Mouse (Mus musculus) bone marrow macrophage, adult 2 months (primary cell): Measurements from ENCODE around the gene Fam3b. TPM values are rescaled to one million over a fixed set of nuclear protein-coding genes. Genes with fewer than 3 reads are reported as not detected.

Source experiments
- H3K27ac ChIP-seq: 2 replicates; pipeline ENCODE4 v1.5.1; 2012; ENCODE audit warnings: low read depth, low read length; ENCODE audit not compliant: insufficient read depth
- H3K4me1 ChIP-seq: 2 replicates; pipeline ENCODE4 v1.6.1; 2012; ENCODE audit warnings: low read length; ENCODE audit not compliant: control insufficient read depth, insufficient read depth
- H3K4me3 ChIP-seq: 2 replicates; pipeline ENCODE4 v1.5.1; 2012; ENCODE audit warnings: mild to moderate bottlenecking, low read length, moderate library complexity; ENCODE audit not compliant: insufficient read depth
- CTCF ChIP-seq: IDR thresholded peaks from 2 replicates; pipeline ENCODE4 v1.5.1; 2012; ENCODE audit warnings: low read depth, mild to moderate bottlenecking, low read length, moderate library complexity
- POLR2A ChIP-seq: IDR thresholded peaks from 2 replicates; pipeline ENCODE4 v1.6.1; 2012; ENCODE audit warnings: mild to moderate bottlenecking, low read depth, low read length, borderline replicate concordance
- polyA plus RNA-seq: library from polyadenylated mRNA; stranded (reverse); fragments of >200 nt; gene quantifications from 2 replicates; pipeline ENCODE4 v1.2.4, GENCODE M21; 2012; ENCODE audit not compliant: missing spikeins, insufficient read depth, insufficient read length

The Fam3b gene
- not detected in 2 replicates for polyA plus RNA-seq

DNA sequence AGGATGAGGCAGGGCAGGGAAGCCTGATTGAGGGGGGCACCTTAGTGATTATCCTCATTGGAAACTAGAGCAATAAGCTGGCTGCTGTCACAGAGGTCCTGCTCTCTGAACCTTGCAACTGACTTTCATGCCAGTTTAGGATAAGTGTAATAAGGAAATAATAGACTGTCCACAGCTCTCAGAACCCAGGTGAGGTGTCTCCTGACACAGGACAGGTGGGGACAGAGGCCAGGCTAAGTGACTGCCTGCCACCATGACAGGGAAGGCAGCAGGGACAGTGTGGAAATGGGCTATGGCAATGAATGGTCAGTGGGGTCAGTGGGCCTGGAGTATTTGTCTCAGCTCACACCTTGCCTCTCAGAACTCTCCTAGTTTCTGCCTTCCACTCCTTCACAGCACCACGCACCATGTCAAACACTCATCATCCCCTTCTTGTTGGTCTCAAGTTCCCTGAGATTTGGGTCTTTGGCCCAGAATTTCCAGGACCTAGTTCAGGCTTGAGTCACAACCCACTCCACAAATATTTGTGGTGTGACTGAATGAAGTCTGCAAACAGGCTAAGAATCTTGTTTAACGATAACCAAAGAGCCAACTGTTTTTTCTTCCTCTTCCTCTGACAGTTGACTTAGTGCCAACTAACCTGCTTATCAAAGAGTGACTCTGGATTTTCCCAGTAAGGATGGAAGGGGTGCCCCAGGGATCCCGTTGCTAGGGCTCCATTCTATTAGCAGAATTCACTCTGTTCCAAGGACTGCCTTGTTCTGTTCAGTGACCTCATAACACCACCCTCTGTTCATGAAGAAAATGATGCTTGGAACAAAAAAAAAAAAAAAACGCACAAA lies at the start of gene Fam3b:
Gene Fam3b, minus strand, starts transcription at position 718 of the 842 bp plus-strand sequence.
- H3K4me1 ChIP-seq = 0 out of 2 replicates have a peak, but pooled peaks cover 2% of the 10 kb centered on the region
- H3K27ac ChIP-seq = no peak within 1 kb of the TSS
- H3K4me3 ChIP-seq = no peak within 1 kb of the TSS
- TF ChIP-seq POLR2A (no peak), CTCF (no peak)

DNA sequence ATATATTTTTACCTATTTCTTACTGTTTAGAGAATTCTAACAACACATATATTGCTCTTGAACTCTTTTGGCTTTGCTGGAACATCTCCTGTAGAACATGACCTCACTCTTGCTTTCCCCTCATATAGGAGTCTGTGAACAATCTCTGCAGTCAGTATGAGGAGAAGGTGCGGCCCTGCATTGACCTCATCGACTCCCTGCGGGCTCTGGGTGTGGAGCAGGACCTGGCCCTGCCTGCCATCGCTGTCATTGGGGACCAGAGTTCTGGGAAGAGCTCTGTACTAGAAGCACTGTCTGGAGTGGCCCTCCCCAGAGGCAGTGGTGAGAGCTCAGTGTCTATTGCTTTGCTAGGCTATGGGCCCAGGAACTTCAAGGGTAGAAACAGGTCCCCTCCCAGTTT lies 29.7 kb upstream of the Fam3b start:
- no peaks in the 10 kb centered on the region for H3K4me1 ChIP-seq
- no peak for TF ChIP-seq CTCF
- TF ChIP-seq POLR2A = no peak
- no peak overlapping the region for H3K4me3 ChIP-seq
- H3K27ac ChIP-seq = no peak overlapping the region

DNA sequence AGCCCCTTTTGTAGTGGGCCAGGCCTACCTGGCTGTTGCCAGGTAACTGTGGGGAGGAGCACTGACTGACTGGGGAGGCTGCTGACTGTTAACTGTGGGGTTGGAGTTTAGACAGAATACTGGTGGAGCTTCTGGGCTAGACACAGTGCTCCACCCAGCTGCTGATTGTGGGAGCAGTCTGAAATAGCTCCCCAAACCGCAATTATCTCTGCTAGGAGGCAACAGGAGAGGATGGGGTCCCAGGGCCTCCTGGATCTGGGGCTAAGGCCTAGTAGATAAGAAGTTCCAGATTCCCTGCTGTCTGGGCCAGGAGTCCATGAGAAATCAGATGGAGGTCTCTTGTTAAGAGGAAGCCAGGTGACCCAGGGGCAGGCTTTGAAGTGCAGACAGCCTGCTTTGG lies 22.2 kb upstream of the Fam3b start:
- H3K4me1 ChIP-seq = peaks cover 24% of the 10 kb centered on the region
- TF ChIP-seq CTCF (no peak), POLR2A (no peak)
- H3K27ac ChIP-seq = no peak overlapping the region
- H3K4me3 ChIP-seq = peak overlapping the region; percentile 60; the same call in 1 of the 2 replicates

DNA sequence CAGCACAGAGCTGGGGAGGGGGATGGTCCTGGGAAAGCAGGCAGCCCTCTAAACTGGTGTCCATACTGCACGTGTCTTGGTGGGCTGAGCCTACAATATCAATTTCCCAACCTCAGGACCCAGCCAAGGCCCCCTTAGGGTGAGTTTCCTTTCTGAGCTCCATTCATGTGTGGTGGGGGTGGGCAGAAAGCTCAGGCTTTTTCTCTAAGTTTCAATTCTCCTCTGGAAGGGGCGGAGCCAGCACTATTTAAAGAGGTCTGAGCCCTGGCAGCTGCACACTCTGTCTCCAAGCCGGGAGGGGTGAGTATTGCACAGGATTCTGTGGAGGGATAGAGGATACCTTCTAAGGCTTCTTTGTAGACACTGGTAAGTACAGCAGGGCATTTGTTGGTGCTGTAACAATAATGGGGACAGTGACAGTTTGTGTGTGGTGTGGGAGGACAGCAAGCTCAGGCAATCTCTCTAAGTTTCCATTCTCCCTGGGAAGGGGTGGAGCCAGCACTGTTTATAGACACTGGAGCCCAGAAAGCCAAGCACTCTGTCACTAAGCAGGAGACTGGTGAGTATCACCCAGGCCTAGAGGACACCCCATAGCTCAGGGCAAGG lies 21.3 kb upstream of the Fam3b start:
- Histone ChIP-seq H3K27ac (peak overlapping the region; percentile 96), H3K4me1 (peaks cover 24% of the 10 kb centered on the region), H3K4me3 (peak overlapping the region; percentile 60)
- no peak for TF ChIP-seq CTCF
- TF ChIP-seq POLR2A = no peak

DNA sequence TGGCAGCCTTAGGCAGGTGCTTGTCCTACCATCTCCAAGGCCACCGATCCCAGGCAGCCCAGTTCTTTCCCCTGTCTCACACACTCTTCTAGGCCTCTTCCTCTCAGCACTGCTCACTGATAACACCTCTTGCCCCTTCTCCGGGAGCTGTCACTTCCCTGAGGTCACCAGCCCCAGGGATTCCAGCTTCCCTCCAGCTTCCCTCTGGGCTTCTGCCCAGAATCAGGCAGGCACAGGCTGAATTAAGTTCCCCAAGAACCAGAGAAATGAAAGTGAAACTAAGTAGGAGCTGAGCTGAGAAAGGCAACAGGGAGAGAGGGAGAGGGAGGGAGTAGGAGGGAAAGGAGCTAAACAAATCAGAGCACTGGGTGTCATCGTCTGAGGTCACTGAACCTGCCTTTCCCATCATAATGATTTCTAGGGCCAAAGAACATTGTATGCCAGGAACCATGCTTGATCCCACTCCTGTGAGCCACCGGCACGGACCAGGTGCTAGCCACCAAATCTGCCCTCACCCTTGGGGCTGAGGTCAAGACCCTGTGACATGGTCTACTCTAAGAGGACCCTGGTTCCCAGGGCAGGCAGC lies 20.4 kb upstream of the Fam3b start:
- TF ChIP-seq POLR2A (no peak), CTCF (no peak)
- Histone ChIP-seq H3K4me3 (peak overlapping the region; percentile 60), H3K4me1 (peaks cover 24% of the 10 kb centered on the region), H3K27ac (peak overlapping the region; percentile 96)

DNA sequence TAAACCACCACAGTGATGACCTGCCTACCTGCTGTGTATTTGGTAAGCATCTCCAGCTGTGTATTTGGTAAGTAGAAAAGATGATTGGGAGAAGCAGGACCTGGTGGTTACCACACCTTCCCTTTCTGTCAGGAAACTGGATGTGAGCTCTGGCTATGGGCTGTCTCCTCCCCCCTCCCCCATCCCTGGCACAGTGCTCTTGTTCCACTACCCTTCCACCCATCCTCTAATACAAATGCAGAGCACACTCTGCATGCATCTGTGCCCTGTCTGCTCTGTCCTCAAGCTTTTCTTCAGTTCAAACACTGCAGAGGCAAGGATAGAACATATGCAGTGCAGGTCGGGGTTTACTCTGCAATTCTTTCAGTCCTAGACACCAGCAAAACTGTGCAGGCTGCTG lies 19.8 kb upstream of the Fam3b start:
- H3K4me3 ChIP-seq = peak overlapping the region; percentile 18
- TF ChIP-seq CTCF (no peak), POLR2A (no peak)
- peak overlapping the region; percentile 41 for H3K27ac ChIP-seq
- H3K4me1 ChIP-seq = peaks cover 24% of the 10 kb centered on the region

DNA sequence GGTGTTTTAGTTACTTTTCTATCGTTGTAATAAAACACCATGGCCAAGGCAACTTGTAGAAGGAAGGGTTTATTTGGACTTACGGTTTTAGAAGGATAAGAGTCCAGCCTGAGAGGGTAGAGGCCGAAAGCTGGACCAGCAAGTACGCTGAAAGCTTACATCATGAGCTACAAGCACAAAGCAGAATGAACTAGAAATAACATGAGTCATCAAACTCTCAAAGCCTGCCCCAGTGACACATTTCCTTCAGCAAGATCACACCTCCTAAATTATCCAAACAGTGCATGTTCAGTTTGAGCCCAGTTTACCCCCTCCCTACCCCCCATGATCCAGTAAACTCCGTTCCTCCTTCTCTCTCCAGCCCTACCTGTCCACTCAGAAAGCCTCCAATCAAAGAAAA lies 19.1 kb upstream of the Fam3b start:
- Histone ChIP-seq H3K27ac (no peak overlapping the region), H3K4me3 (no peak overlapping the region), H3K4me1 (peaks cover 24% of the 10 kb centered on the region)
- TF ChIP-seq CTCF (no peak), POLR2A (no peak)

DNA sequence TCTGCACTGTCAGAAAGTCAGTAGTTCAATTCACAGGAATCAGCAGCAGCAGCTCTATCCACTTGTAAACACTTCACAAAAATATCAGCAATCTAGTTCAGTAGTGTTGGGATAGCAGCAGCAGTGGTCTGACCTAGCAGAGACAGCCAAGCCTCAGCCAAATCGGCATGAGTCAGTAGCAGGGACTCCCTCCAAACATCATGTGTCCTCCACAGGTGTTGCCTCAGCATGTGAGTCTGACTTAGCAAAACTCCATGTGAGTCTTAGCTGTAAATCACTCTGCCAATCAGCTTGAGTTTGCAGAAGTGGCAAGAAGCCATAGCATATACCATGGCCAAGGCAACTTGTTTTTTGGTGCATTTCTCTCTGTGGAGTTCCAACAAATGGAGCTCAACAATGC lies 18.5 kb upstream of the Fam3b start:
- Histone ChIP-seq H3K27ac (no peak overlapping the region), H3K4me1 (peaks cover 24% of the 10 kb centered on the region), H3K4me3 (no peak overlapping the region)
- TF ChIP-seq POLR2A (no peak), CTCF (no peak)

DNA sequence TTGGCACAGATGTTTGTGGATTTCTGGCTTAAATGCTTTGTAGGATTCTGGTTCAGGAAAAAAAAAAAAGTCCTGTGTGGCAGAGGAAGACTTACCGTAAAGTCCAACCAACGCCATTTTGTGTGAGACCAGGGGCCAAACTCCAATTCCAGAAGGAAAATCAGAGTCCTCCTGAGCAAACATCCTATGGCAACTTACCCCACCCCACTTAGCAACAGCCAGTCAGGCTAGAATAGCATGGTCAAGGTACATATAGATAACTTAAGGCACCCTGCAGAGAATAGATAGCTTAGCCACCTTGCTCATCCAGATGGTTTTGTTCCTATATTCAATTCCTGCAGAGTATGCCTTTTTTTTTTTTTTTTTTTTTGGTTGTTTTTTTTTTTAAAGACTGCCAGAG lies 14.6 kb upstream of the Fam3b start:
- Histone ChIP-seq H3K4me3 (no peak overlapping the region), H3K4me1 (peaks cover 11% of the 10 kb centered on the region), H3K27ac (no peak overlapping the region)
- TF ChIP-seq POLR2A (no peak), CTCF (no peak)

DNA sequence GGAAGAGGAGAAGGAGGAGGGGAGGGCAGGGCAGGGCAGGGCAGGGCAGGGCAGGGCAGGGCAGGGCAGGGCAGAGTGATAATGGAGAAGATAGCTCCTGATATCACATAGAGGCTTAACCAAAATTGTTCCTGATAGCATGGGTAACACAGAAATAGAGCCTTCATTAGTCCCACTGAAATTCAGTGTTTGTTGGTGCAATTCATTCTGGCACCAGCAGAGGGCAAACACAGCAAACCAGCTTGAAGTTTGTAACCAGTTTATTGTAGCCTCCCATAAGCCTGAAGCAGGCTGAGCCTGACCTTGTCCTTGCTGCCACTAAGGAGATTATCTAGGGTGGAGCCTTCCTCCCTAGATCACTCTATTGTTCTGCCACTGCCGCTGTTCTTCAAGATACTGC lies 8.4 kb upstream of the Fam3b start:
- H3K27ac ChIP-seq = no peak overlapping the region

More for the DNA sequence above, 8.4 kb upstream of the Fam3b start:
- TF ChIP-seq CTCF (no peak; the same call in 1 of the 2 replicates), POLR2A (no peak)
- Histone ChIP-seq H3K4me1 (peaks cover 4% of the 10 kb centered on the region), H3K4me3 (no peak overlapping the region)
